25 mouse cellular contexts compared by ENCODE assay signal in the genomic region with DNA sequence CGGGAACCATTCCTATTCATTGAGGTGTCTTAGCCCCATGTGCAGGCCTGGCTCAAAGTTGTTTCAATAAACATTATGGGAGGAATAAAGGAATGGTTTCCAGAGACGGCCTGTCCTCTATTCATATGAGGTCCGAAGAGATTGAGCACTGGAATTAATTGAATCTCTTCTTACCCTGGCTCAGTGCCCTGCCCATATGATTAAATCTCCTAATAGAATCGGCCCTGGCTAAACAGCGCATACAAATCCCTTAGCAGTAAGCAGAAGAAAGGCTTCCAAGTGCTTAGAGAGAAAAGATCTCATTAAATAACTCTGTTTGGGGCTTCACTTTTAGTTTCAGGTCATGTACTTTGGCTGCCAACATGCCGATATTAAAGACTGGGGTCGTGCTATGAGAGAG. TPM values are rescaled to one million over a fixed set of nuclear protein-coding genes. Genes with fewer than 3 reads are reported as not detected.
DNase-seq lines count a peak whose midpoint lies in the region; ATAC-seq and TF ChIP-seq lines count a peak whose summit lies in the region.
"Had no signal": no experiment of that assay in that cellular context is flagged by ENCODE, and none has a peak within 500 bp of the region (broad histone marks: within the 10 kb centered on the region; RNA-seq: fewer than 3 reads in every experiment).

No protein-coding gene starts in this region.

- no peak for DNase-seq in limb, embryonic 10.5 days (ENCODE audit: low spot score)
- peak; percentile 85 for DNase-seq in brain, embryonic 14.5 days (ENCODE audit: low read depth)
- peak; percentile 78 for DNase-seq in forebrain, embryonic 14.5 days (ENCODE audit: low spot score)
- DNase-seq in midbrain, embryonic 14.5 days: peak; percentile 69
- no peak for DNase-seq in frontal cortex, adult 2 months (ENCODE audit: extremely low spot score in 1 of 2, low spot score in 1 of 2)
- DNase-seq in spleen, postnatal 36 days (ENCODE audit: low spot score in 2 of 2): no peak
- DNase-seq: adrenal gland, adult 8-10 months; cerebellum, adult 2 months; cerebellum, postnatal 25 days; heart, postnatal 4 days; kidney, adult 2 months; layer of hippocampus, adult 9-11 months; liver; retina, postnatal 1 day; thymus, adult 18-20 months; thymus, postnatal 4 days had no signal

- H3K36me3 ChIP-seq in limb, embryonic 13.5 days: no peaks in the 10 kb centered on the region
- no peaks in the 10 kb centered on the region for H3K36me3 ChIP-seq in limb, embryonic 10.5 days
- no peaks in the 10 kb centered on the region for H3K36me3 ChIP-seq in forebrain, embryonic 14.5 days (ENCODE audit: control insufficient read depth, insufficient read depth, low read length)
- no peaks in the 10 kb centered on the region for H3K36me3 ChIP-seq in midbrain, embryonic 14.5 days (ENCODE audit: control insufficient read depth, insufficient read depth, low read length)
- H3K36me3 ChIP-seq: embryonic facial prominence, embryonic 13.5 days; heart, embryonic 10.5 days; liver, embryonic 15.5 days had no signal

- H3K4me1 ChIP-seq in limb, embryonic 13.5 days: peaks cover 15% of the 10 kb centered on the region
- no peaks in the 10 kb centered on the region; the same call in 1 of the 2 replicates for H3K4me1 ChIP-seq in limb, embryonic 10.5 days
- peaks cover 8% of the 10 kb centered on the region; the same call in 1 of the 2 replicates for H3K4me1 ChIP-seq in forebrain, embryonic 14.5 days (ENCODE audit: control insufficient read depth, insufficient read depth, low read length)
- peaks cover 13% of the 10 kb centered on the region; the same call in 1 of the 2 replicates for H3K4me1 ChIP-seq in midbrain, embryonic 14.5 days (ENCODE audit: control insufficient read depth, insufficient read depth, low read length)
- H3K4me1 ChIP-seq: embryonic facial prominence, embryonic 13.5 days; liver, embryonic 15.5 days had no signal

- H3K4me3 ChIP-seq in limb, embryonic 13.5 days: no peak overlapping the region
- no peak overlapping the region for H3K4me3 ChIP-seq in limb, embryonic 10.5 days
- no peak overlapping the region for H3K4me3 ChIP-seq in forebrain, embryonic 14.5 days (ENCODE audit: low read depth, low read length)
- no peak overlapping the region for H3K4me3 ChIP-seq in midbrain, embryonic 14.5 days (replicated peaks; ENCODE audit: low read depth, low read length)
- H3K4me3 ChIP-seq: embryonic facial prominence, embryonic 13.5 days; erythroblast, embryonic 14.5 days; heart, embryonic 10.5 days; liver, embryonic 15.5 days had no signal

- peak; percentile 46; the same call in 1 of the 2 replicates for ATAC-seq in limb, embryonic 13.5 days (ENCODE audit: low FRiP score, low read depth)
- peak; percentile 83 for ATAC-seq in forebrain, embryonic 14.5 days
- ATAC-seq in midbrain, embryonic 14.5 days (ENCODE audit: low FRiP score, low TSS enrichment): peak; percentile 75; the same call in 1 of the 2 replicates
- ATAC-seq: activated CD4-positive, CD25-positive, alpha-beta regulatory T cell, adult 4 months had no signal

- TF ChIP-seq POLR2A in brain, embryonic 14.5 days (IDR thresholded peaks at IDR 0.05; ENCODE audit: borderline replicate concordance, extremely low read depth, insufficient read depth, insufficient read length, poor library complexity, severe bottlenecking): no peak

- H3K9ac ChIP-seq in limb, embryonic 13.5 days: no peak overlapping the region
- no peak overlapping the region for H3K9ac ChIP-seq in forebrain, embryonic 14.5 days (ENCODE audit: low read length)
- no peak overlapping the region for H3K9ac ChIP-seq in midbrain, embryonic 14.5 days (replicated peaks; ENCODE audit: low read length)
- H3K9ac ChIP-seq: embryonic facial prominence, embryonic 13.5 days; liver, embryonic 15.5 days had no signal

- H3K27me3 ChIP-seq in limb, embryonic 13.5 days: no peaks in the 10 kb centered on the region
- 0 out of 2 replicates have a peak, but pooled peaks cover 7% of the 10 kb centered on the region for H3K27me3 ChIP-seq in limb, embryonic 10.5 days (ENCODE audit: low read depth, poor library complexity, severe bottlenecking)
- H3K27me3 ChIP-seq in forebrain, embryonic 14.5 days (replicated peaks; ENCODE audit: control insufficient read depth, insufficient read depth, low read length): no peaks in the 10 kb centered on the region
- H3K27me3 ChIP-seq in midbrain, embryonic 14.5 days (ENCODE audit: control insufficient read depth, insufficient read depth, low read length): no peaks in the 10 kb centered on the region; the same call in 1 of the 2 replicates
- H3K27me3 ChIP-seq: embryonic facial prominence, embryonic 13.5 days had no signal

- TF ChIP-seq CTCF in brain, embryonic 14.5 days (IDR thresholded peaks at IDR 0.05; ENCODE audit: borderline replicate concordance, extremely low read depth, insufficient read depth, insufficient read length): no peak

- no peak overlapping the region for H3K27ac ChIP-seq in limb, embryonic 13.5 days
- H3K27ac ChIP-seq in limb, embryonic 10.5 days: no peak overlapping the region
- no peak overlapping the region for H3K27ac ChIP-seq in forebrain, embryonic 14.5 days (ENCODE audit: low read depth, low read length)
- 0 out of 2 replicates have a peak overlapping the region, but pooled peaks have one; percentile 57 for H3K27ac ChIP-seq in midbrain, embryonic 14.5 days (replicated peaks; ENCODE audit: low read depth, low read length)
- H3K27ac ChIP-seq: embryonic facial prominence, embryonic 13.5 days; heart, embryonic 10.5 days; kidney, postnatal 0 days; liver, embryonic 15.5 days; macrophage had no signal

- 58% methylated on average over 7 of the region's 7 CpGs for WGBS in limb, embryonic 13.5 days
- WGBS in limb, embryonic 10.5 days: 83% methylated on average over 7 of the region's 7 CpGs
- 8% methylated on average over 7 of the region's 7 CpGs for WGBS in forebrain, embryonic 14.5 days
- 12% methylated on average over 7 of the region's 7 CpGs for WGBS in midbrain, embryonic 14.5 days

- no peak overlapping the region for H3K4me2 ChIP-seq in limb, embryonic 13.5 days (replicated peaks)
- H3K4me2 ChIP-seq in forebrain, embryonic 14.5 days (ENCODE audit: low read length): no peak overlapping the region
- no peak overlapping the region for H3K4me2 ChIP-seq in midbrain, embryonic 14.5 days (ENCODE audit: low read length)
- H3K4me2 ChIP-seq: embryonic facial prominence, embryonic 13.5 days; liver, embryonic 15.5 days had no signal

- no peaks in the 10 kb centered on the region for H3K9me3 ChIP-seq in limb, embryonic 13.5 days
- H3K9me3 ChIP-seq in limb, embryonic 10.5 days (replicated peaks): no peaks in the 10 kb centered on the region
- no peaks in the 10 kb centered on the region for H3K9me3 ChIP-seq in forebrain, embryonic 14.5 days (replicated peaks; ENCODE audit: control insufficient read depth, low read length)
- no peaks in the 10 kb centered on the region for H3K9me3 ChIP-seq in midbrain, embryonic 14.5 days (ENCODE audit: control insufficient read depth, low read length)
- H3K9me3 ChIP-seq: embryonic facial prominence, embryonic 13.5 days; heart, embryonic 10.5 days; liver, embryonic 15.5 days had no signal

RNA-seq across cellular contexts. Expression of gene Fam163a, which starts 12.0 kb away (rescaled TPM):
- 1.8 and 2.6 TPM in 2 replicates for polyA plus RNA-seq in limb, embryonic 13.5 days (2015; fragmentation: Nextera tagmentation; extraction: Ambion mirVana)
- 0.33 and 0.34 TPM in 2 replicates for polyA plus RNA-seq in limb, embryonic 10.5 days (2016; fragmentation: Nextera tagmentation; extraction: Ambion mirVana)
- polyA plus RNA-seq in brain, embryonic 14.5 days (2012; rRNA removed): 1.7 and 4.0 TPM in 2 replicates
- 1.8 TPM in 2 replicates for polyA plus RNA-seq in forebrain, embryonic 14.5 days (2014; fragmentation: Nextera tagmentation; extraction: Ambion mirVana)
- 4.7 and 7.4 TPM in 2 replicates for polyA plus RNA-seq in midbrain, embryonic 14.5 days (2014; fragmentation: Nextera tagmentation; extraction: Ambion mirVana)
- polyA plus RNA-seq in frontal cortex, adult 2 months (2012; rRNA removed): 9.6 and 11.8 TPM in 2 replicates
- polyA plus RNA-seq: activated CD4-positive, CD25-positive, alpha-beta regulatory T cell, adult 4 months; C2C12; liver, embryonic 15.5 days; macrophage had no signal

Comparison
In these comparisons a context has a peak if more than half of its experiments do, and no peak if none do; other contexts are left out.
1. DNase-seq: peak in brain, embryonic 14.5 days (single experiment), forebrain, embryonic 14.5 days (single experiment) and midbrain, embryonic 14.5 days (single experiment); none in limb, embryonic 10.5 days (single experiment), frontal cortex, adult 2 months (0 of 2) and spleen, postnatal 36 days (0 of 2).
2. Peak in every context shown above with its lines, with median percentiles within 50 percentile points of each other: ATAC-seq.